Mouse (Mus musculus) hindbrain, embryonic 16.5 days (tissue): ENCODE measurements at regions not wholly inside any gene's neighbourhood (a gene's known extent, or its start where the extent isn't known, plus 50 kb on each side); places are given as distances from the start of the nearest gene placed in this dataset.
A peak's percentile ranks its signal among the peaks of the same experiment; 100 is the strongest.

Experiments used
- ATAC-seq: fragments of 200-750 bp; cut with Nextera tagmentation; 2 replicates; pipeline ENCODE4 v1.8.0; 2017; ENCODE audit warnings: moderate TSS enrichment, moderate library complexity
- H3K27ac ChIP-seq: fragments of 300-500 bp; sonication (generic); 2 replicates; pipeline ENCODE4 v1.5.1; 2014; ENCODE audit warnings: low read depth, mild to moderate bottlenecking, control low read depth, low read length, moderate library complexity
- H3K27me3 ChIP-seq: fragments of 300-500 bp; sonication (generic); replicated peaks from 2 replicates; pipeline ENCODE4 v1.6.1; 2014; ENCODE audit warnings: low read length; ENCODE audit not compliant: control insufficient read depth, insufficient read depth
- H3K36me3 ChIP-seq: fragments of 300-500 bp; sonication (generic); 2 replicates; pipeline ENCODE4 v1.6.1; 2014; ENCODE audit warnings: mild to moderate bottlenecking, low read length, moderate library complexity, mixed read lengths; ENCODE audit not compliant: control insufficient read depth, insufficient read depth
- H3K4me1 ChIP-seq: fragments of 300-500 bp; sonication (generic); 2 replicates; pipeline ENCODE4 v1.6.1; 2014; ENCODE audit warnings: low read depth, low read length; ENCODE audit not compliant: control insufficient read depth, insufficient read depth
- H3K4me2 ChIP-seq: fragments of 300-500 bp; sonication (generic); 2 replicates; pipeline ENCODE4 v1.6.1; 2014; ENCODE audit warnings: mild to moderate bottlenecking, low read length, control low read depth, moderate library complexity
- H3K4me3 ChIP-seq: fragments of 300-500 bp; sonication (generic); 2 replicates; pipeline ENCODE4 v1.5.1; 2014; ENCODE audit warnings: mild to moderate bottlenecking, low read length, control low read depth, moderate library complexity
- H3K9ac ChIP-seq: fragments of 300-500 bp; sonication (generic); 2 replicates; pipeline ENCODE4 v1.6.1; 2014; ENCODE audit warnings: low read depth, mild to moderate bottlenecking, control low read depth, low read length, moderate library complexity
- H3K9me3 ChIP-seq: fragments of 300-500 bp; sonication (generic); 2 replicates; pipeline ENCODE4 v1.6.1; 2014; ENCODE audit warnings: mild to moderate bottlenecking, low read length, moderate library complexity; ENCODE audit not compliant: control insufficient read depth
- WGBS: fragments of 180-500 bp; shearing (Covaris S2); extraction: QIAGEN DNeasy Blood & Tissue Kit; methylation state at CpG from one replicate; pipeline ENCODE4 v1.1.7; 2014; 5-methylcytosine and 5-hydroxymethylcytosine counted together

- H3K9me3 ChIP-seq: no peaks in the 10 kb centered on the region
- H3K27ac ChIP-seq: no peak overlapping the region
- H3K27me3 ChIP-seq: no peaks in the 10 kb centered on the region
- ATAC-seq: no peak
- no peaks in the 10 kb centered on the region for H3K4me1 ChIP-seq
- H3K4me3 ChIP-seq: no peak overlapping the region
- H3K9ac ChIP-seq: no peak overlapping the region
- H3K36me3 ChIP-seq: no peaks in the 10 kb centered on the region
- 91% methylated on average over 4 of the region's 4 CpGs for WGBS
- H3K4me2 ChIP-seq: no peak overlapping the region
Observed at GRCm38 (mm10) chr3:37825602-37826001, 101.3 kb upstream of the Gm5148 start.

- no peaks in the 10 kb centered on the region for H3K27me3 ChIP-seq
- no peaks in the 10 kb centered on the region for H3K4me1 ChIP-seq
- H3K36me3 ChIP-seq: no peaks in the 10 kb centered on the region
- no peak overlapping the region for H3K4me2 ChIP-seq
- no peak overlapping the region for H3K27ac ChIP-seq
- ATAC-seq: no peak
- H3K9me3 ChIP-seq: no peaks in the 10 kb centered on the region
- WGBS: 92% methylated on average over 5 of the region's 5 CpGs
- H3K4me3 ChIP-seq: no peak overlapping the region
- no peak overlapping the region for H3K9ac ChIP-seq
Observed at GRCm38 (mm10) chr3:37824681-37825080, 100.4 kb upstream of the Gm5148 start.

GRCm38 (mm10) chr3:37819503-37819902 is 95.2 kb upstream of the Gm5148 start:
- Histone ChIP-seq H3K36me3 (no peaks in the 10 kb centered on the region), H3K27me3 (no peaks in the 10 kb centered on the region), H3K9ac (no peak overlapping the region), H3K4me1 (0 out of 2 replicates have a peak, but pooled peaks cover 2% of the 10 kb centered on the region), H3K9me3 (no peaks in the 10 kb centered on the region), H3K4me3 (no peak overlapping the region), H3K4me2 (no peak overlapping the region), H3K27ac (no peak overlapping the region)
- ATAC-seq: no peak
- whole genome bisulfite sequencing: 87% methylated on average over 3 of the region's 3 CpGs

DNA sequence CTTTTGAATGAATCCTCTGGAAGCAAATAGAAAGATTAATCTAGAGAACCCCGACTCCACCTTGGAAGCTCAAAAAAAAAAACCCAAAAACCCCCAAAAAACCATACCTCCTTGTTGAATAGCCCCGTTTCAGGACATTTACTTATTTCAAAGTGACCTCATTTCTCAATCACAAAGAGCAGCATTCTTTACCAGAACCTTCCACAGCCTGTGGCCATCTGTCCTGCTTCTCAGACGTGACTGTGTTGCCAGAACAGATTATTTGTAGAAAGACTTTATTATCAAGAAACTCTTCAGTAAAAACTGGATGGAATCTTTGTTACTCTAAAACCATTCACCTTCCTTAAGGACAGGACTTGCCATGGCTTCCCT is 93.1 kb upstream of the Gm5148 start:
- Histone ChIP-seq H3K36me3 (no peaks in the 10 kb centered on the region), H3K4me3 (no peak overlapping the region), H3K4me1 (0 out of 2 replicates have a peak, but pooled peaks cover 2% of the 10 kb centered on the region), H3K27ac (no peak overlapping the region), H3K9me3 (no peaks in the 10 kb centered on the region), H3K27me3 (no peaks in the 10 kb centered on the region), H3K9ac (no peak overlapping the region), H3K4me2 (no peak overlapping the region)
- WGBS: 46% methylated on average over 3 of the region's 3 CpGs
- no peak for ATAC-seq

GRCm38 (mm10) chr3:37816781-37817433 is 92.6 kb upstream of the Gm5148 start:
- Histone ChIP-seq H3K9ac (no peak overlapping the region), H3K27me3 (no peaks in the 10 kb centered on the region), H3K4me1 (0 out of 2 replicates have a peak, but pooled peaks cover 2% of the 10 kb centered on the region), H3K9me3 (no peaks in the 10 kb centered on the region), H3K27ac (no peak overlapping the region), H3K4me3 (no peak overlapping the region), H3K4me2 (no peak overlapping the region), H3K36me3 (no peaks in the 10 kb centered on the region)
- WGBS: 28% methylated on average over 6 of the region's 6 CpGs
- peak; percentile 89 for ATAC-seq

- 97% methylated on average over 6 of the region's 6 CpGs for WGBS
- Histone ChIP-seq H3K27me3 (no peaks in the 10 kb centered on the region), H3K4me1 (0 out of 2 replicates have a peak, but pooled peaks cover 2% of the 10 kb centered on the region)
Observed at GRCm38 (mm10) chr3:37815771-37816170, 91.5 kb upstream of the Gm5148 start.

DNA sequence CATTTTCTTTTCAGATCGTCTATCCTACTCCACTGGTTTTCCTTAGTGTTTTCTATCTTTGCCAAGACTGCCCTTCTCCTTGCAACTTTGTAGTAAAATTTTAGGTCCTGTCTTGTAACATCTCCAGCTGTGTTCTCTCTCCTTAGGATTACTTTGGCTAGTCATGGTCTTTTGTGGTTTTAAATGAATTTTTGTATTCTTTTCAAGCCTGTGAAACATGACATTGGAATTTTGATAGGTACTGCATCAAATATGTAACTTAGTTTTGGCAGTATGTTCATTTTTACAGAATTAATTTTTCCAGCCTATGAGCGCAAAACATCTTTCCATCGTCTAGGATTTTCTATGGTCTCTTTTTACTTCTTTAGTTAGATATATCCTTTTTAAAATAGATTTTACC is 88.6 kb upstream of the Gm5148 start:
- no peaks in the 10 kb centered on the region for H3K36me3 ChIP-seq
- 95% methylated on average over 3 of the region's 3 CpGs for WGBS
- no peak overlapping the region for H3K27ac ChIP-seq

More at GRCm38 (mm10) chr3:37815771-37816170, 91.5 kb upstream of the Gm5148 start:
- Histone ChIP-seq H3K27ac (no peak overlapping the region), H3K36me3 (no peaks in the 10 kb centered on the region), H3K9me3 (no peaks in the 10 kb centered on the region), H3K4me3 (no peak overlapping the region), H3K9ac (no peak overlapping the region), H3K4me2 (no peak overlapping the region)
- no peak for ATAC-seq

DNA sequence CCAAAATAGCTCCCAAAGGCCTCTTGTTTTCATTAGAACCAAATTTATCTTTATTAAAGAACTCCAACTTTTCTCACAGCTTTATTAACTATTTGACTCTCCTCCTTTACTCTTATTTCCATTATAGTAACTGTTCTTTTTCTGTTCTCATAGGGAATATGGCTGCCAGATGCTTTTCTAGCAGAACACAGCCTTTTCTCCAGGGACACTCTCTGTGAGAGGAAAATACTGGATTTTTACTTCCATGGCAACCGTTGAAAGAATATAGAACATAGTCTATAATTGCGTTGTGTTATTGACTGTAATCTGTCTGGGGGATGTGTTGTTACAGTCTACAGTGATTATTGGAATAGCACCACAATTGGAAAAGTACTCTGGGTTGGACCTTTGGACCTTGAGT is 87.1 kb upstream of the Gm5148 start:
- no peak for ATAC-seq
- Histone ChIP-seq H3K27me3 (no peaks in the 10 kb centered on the region), H3K4me1 (no peaks in the 10 kb centered on the region), H3K4me2 (no peak overlapping the region), H3K27ac (no peak overlapping the region), H3K9ac (no peak overlapping the region), H3K4me3 (no peak overlapping the region), H3K36me3 (no peaks in the 10 kb centered on the region), H3K9me3 (peaks cover 8% of the 10 kb centered on the region)
- WGBS: 70% methylated on average over 2 of the region's 2 CpGs

More for the DNA sequence above, 88.6 kb upstream of the Gm5148 start:
- H3K9me3 ChIP-seq: peaks cover 8% of the 10 kb centered on the region
- H3K4me1 ChIP-seq: 0 out of 2 replicates have a peak, but pooled peaks cover 2% of the 10 kb centered on the region
- no peak overlapping the region for H3K4me2 ChIP-seq
- H3K4me3 ChIP-seq: no peak overlapping the region
- no peaks in the 10 kb centered on the region for H3K27me3 ChIP-seq
- no peak overlapping the region for H3K9ac ChIP-seq
- no peak for ATAC-seq

DNA sequence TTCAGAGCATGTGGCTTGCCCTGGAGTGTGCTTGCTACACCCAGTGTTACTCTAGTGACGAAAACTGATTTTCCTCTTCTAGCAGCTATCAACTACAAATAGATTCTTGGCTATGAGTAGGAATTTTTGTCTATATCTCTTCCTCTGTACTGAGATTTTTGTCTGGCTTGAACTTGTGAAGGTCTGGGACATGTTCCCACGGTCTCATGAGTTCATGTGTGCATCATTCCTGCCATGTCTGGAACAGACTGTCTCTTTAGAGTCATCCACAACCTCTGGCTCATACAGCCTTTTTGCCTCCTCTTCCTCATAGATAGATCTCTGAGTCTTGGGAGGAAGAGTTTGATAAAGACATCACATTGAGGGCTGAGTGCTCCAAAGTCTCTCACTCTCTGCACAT is 86.5 kb upstream of the Gm5148 start:
- no peaks in the 10 kb centered on the region for H3K36me3 ChIP-seq
- no peak overlapping the region for H3K4me2 ChIP-seq
- H3K27me3 ChIP-seq: no peaks in the 10 kb centered on the region
- no peaks in the 10 kb centered on the region for H3K4me1 ChIP-seq
- no peak overlapping the region for H3K4me3 ChIP-seq
- H3K27ac ChIP-seq: no peak overlapping the region
- H3K9ac ChIP-seq: no peak overlapping the region
- ATAC-seq: no peak
- WGBS: 92% methylated on average over 2 of the region's 2 CpGs
- H3K9me3 ChIP-seq: peaks cover 8% of the 10 kb centered on the region
